Mouse (Mus musculus) stomach, postnatal 0 days (tissue): ENCODE measurements around the gene Stard13.

Experiments
- CTCF ChIP-seq: IDR thresholded peaks from 2 replicates; pipeline ENCODE4 v1.5.1; 2016; ENCODE audit warnings: antibody characterized with exemption, low read depth, mild to moderate bottlenecking, moderate library complexity
- EP300 ChIP-seq: optimal IDR thresholded peaks from 2 replicates; pipeline ENCODE3; 2016; ENCODE audit warnings: antibody characterized with exemption

- TF ChIP-seq CTCF = no peak
- no peak for TF ChIP-seq EP300
Observed at GRCm38 (mm10) chr5:151126608-151127005, 107.0 kb downstream of the Stard13 start.
